Comparison of ENCODE assay signal across 8 mouse cellular contexts in genomic region chr10:45000027-45000840, GRCm38 (mm10).
A peak's percentile ranks its signal among the peaks of the same experiment; 100 is the strongest.
DNase-seq lines count a peak whose midpoint lies in the region; ATAC-seq lines count a peak whose summit lies in the region.

No protein-coding gene starts in this region.

- H3K4me1 ChIP-seq in embryonic facial prominence, embryonic 15.5 days: peaks cover 18% of the 10 kb centered on the region
- H3K4me1 ChIP-seq in intestine, embryonic 15.5 days (replicated peaks): peaks cover 21% of the 10 kb centered on the region
- H3K4me1 ChIP-seq in stomach, embryonic 15.5 days: peaks cover 15% of the 10 kb centered on the region

- no peaks in the 10 kb centered on the region for H3K36me3 ChIP-seq in embryonic facial prominence, embryonic 15.5 days
- H3K36me3 ChIP-seq in intestine, embryonic 15.5 days: no peaks in the 10 kb centered on the region
- no peaks in the 10 kb centered on the region for H3K36me3 ChIP-seq in stomach, embryonic 15.5 days

- 20% methylated on average over 18 of the region's 18 CpGs for WGBS in embryonic facial prominence, embryonic 15.5 days
- 16% methylated on average over 18 of the region's 18 CpGs for WGBS in intestine, embryonic 15.5 days
- 20% methylated on average over 18 of the region's 18 CpGs for WGBS in stomach, embryonic 15.5 days

- peak overlapping the region; percentile 33 for H3K4me3 ChIP-seq in embryonic facial prominence, embryonic 15.5 days (replicated peaks)
- peak overlapping the region; percentile 22 for H3K4me3 ChIP-seq in intestine, embryonic 15.5 days (replicated peaks)
- H3K4me3 ChIP-seq in stomach, embryonic 15.5 days (replicated peaks): peak overlapping the region; percentile 26

- H3K9me3 ChIP-seq in embryonic facial prominence, embryonic 15.5 days (replicated peaks): no peaks in the 10 kb centered on the region
- H3K9me3 ChIP-seq in intestine, embryonic 15.5 days: no peaks in the 10 kb centered on the region
- H3K9me3 ChIP-seq in stomach, embryonic 15.5 days: no peaks in the 10 kb centered on the region

- H3K27ac ChIP-seq in embryonic facial prominence, embryonic 15.5 days (replicated peaks): 0 out of 2 replicates have a peak overlapping the region, but pooled peaks have one; percentile 52
- peak overlapping the region; percentile 71 for H3K27ac ChIP-seq in intestine, embryonic 15.5 days
- peak overlapping the region; percentile 36; the same call in 1 of the 2 replicates for H3K27ac ChIP-seq in stomach, embryonic 15.5 days

- intact Hi-C loops in left cerebral cortex, postnatal 14 days (cut with DNase I): loop anchor here (5.0 kb wide), 3 partner anchors 543 to 708 kb away; no protein-coding TSS in a partner anchor

- no peak overlapping the region for H3K9ac ChIP-seq in embryonic facial prominence, embryonic 15.5 days
- H3K9ac ChIP-seq in intestine, embryonic 15.5 days: peak overlapping the region; percentile 9; the same call in 1 of the 2 replicates
- no peak overlapping the region for H3K9ac ChIP-seq in stomach, embryonic 15.5 days

- DNase-seq in layer of hippocampus, postnatal 10 days (ENCODE audit: low spot score in 2 of 2): peak; percentile 10 to 20
- DNase-seq in layer of hippocampus, adult 8-10 months (ENCODE audit: low spot score in 2 of 2): no peak
- DNase-seq in lung, postnatal 10 days: peak; percentile 29
- no peak for DNase-seq in left cerebral cortex, postnatal 14 days (ENCODE audit: low spot score in 2 of 2)
- no peak for DNase-seq in MN1 (ENCODE audit: low spot score)

- H3K4me2 ChIP-seq in embryonic facial prominence, embryonic 15.5 days (replicated peaks): peak overlapping the region; percentile 57
- peak overlapping the region; percentile 61 for H3K4me2 ChIP-seq in intestine, embryonic 15.5 days (replicated peaks)
- H3K4me2 ChIP-seq in stomach, embryonic 15.5 days: peak overlapping the region; percentile 54

- no peaks in the 10 kb centered on the region for H3K27me3 ChIP-seq in embryonic facial prominence, embryonic 15.5 days
- no peaks in the 10 kb centered on the region for H3K27me3 ChIP-seq in intestine, embryonic 15.5 days (replicated peaks)
- no peaks in the 10 kb centered on the region for H3K27me3 ChIP-seq in stomach, embryonic 15.5 days (replicated peaks)

- ATAC-seq in embryonic facial prominence, embryonic 15.5 days (ENCODE audit: insufficient number of reproducible peaks, low FRiP score, low TSS enrichment, low read depth): no peak; the same call in 1 of the 2 replicates
- ATAC-seq in intestine, embryonic 15.5 days: peak; percentile 4; the same call in 1 of the 2 replicates
- ATAC-seq in stomach, embryonic 15.5 days (ENCODE audit: insufficient read depth, low FRiP score, low read depth): no peak

Comparison
In these comparisons a context has a peak if more than half of its experiments do, and no peak if none do; other contexts are left out.
1. DNase-seq: peak in layer of hippocampus, postnatal 10 days (2 of 2) and lung, postnatal 10 days (single experiment); none in layer of hippocampus, adult 8-10 months (0 of 2), left cerebral cortex, postnatal 14 days (0 of 2) and MN1 (single experiment).
2. Peak in every context shown above with its lines, with median percentiles within 50 percentile points of each other: H3K27ac ChIP-seq, H3K4me2 ChIP-seq and H3K4me3 ChIP-seq.